Mouse (Mus musculus) kidney, postnatal 0 days (tissue): ENCODE data around the gene Pmm2. TPM values are rescaled to one million over a fixed set of nuclear protein-coding genes. Genes with fewer than 3 reads are reported as not detected.

Experiments used
- ATAC-seq: fragments of 200-750 bp; cut with Nextera tagmentation; replicated peaks from 2 replicates; pipeline ENCODE4 v1.8.0; 2017; ENCODE audit warnings: low read depth, moderate number of reproducible peaks, moderate TSS enrichment, moderate library complexity; ENCODE audit not compliant: low FRiP score
- DNase-seq: peaks from one replicate; pipeline ENCODE4 v3.0.0-alpha.2; 2016; ENCODE audit warnings: low spot score
- H3K27ac ChIP-seq: fragments of 300-500 bp; sonication (generic); 2 replicates; pipeline ENCODE4 v1.5.1; 2014; ENCODE audit warnings: mild to moderate bottlenecking
- H3K27me3 ChIP-seq: fragments of 300-500 bp; sonication (generic); 2 replicates; pipeline ENCODE4 v1.6.1; 2014; ENCODE audit warnings: low read length, mixed read lengths; ENCODE audit not compliant: insufficient read depth
- H3K36me3 ChIP-seq: fragments of 300-500 bp; sonication (generic); 2 replicates; pipeline ENCODE4 v1.6.1; 2014; ENCODE audit warnings: low read length, mixed read lengths; ENCODE audit not compliant: insufficient read depth
- H3K4me1 ChIP-seq: fragments of 300-500 bp; sonication (generic); replicated peaks from 2 replicates; pipeline ENCODE4 v1.6.1; 2014; ENCODE audit warnings: antibody characterized with exemption, low read length, mixed read lengths; ENCODE audit not compliant: insufficient read depth
- H3K4me2 ChIP-seq: fragments of 300-500 bp; sonication (generic); 2 replicates; pipeline ENCODE4 v1.6.1; 2014; ENCODE audit warnings: mild to moderate bottlenecking, low read length, moderate library complexity, mixed read lengths
- H3K4me3 ChIP-seq: fragments of 300-500 bp; sonication (generic); replicated peaks from 2 replicates; pipeline ENCODE4 v1.5.1; 2014; ENCODE audit warnings: low read depth, low read length
- H3K9ac ChIP-seq: fragments of 300-500 bp; sonication (generic); 2 replicates; pipeline ENCODE4 v1.6.1; 2014; ENCODE audit warnings: low read depth, low read length
- H3K9me3 ChIP-seq: fragments of 300-500 bp; sonication (generic); replicated peaks from 2 replicates; pipeline ENCODE4 v1.6.1; 2016; ENCODE audit warnings: low read length, inconsistent platforms, mixed read lengths
- CTCF ChIP-seq: IDR thresholded peaks from 2 replicates; pipeline ENCODE4 v1.5.1; 2016; ENCODE audit warnings: antibody characterized with exemption, low read depth, mild to moderate bottlenecking, moderate library complexity
- WGBS: fragments of 180-500 bp; shearing (Covaris S2); extraction: QIAGEN DNeasy Blood & Tissue Kit; methylation state at CpG from one replicate; pipeline ENCODE4 v1.1.7; 2014; 5-methylcytosine and 5-hydroxymethylcytosine counted together
- polyA plus RNA-seq: library from polyadenylated mRNA; unstranded; fragments of >200 nt; fragmentation: Nextera tagmentation; extraction: Ambion mirVana; gene quantifications from 2 replicates; pipeline ENCODE4 v1.2.1, GENCODE M21; 2015

The Pmm2 gene
- polyA plus RNA-seq, 1 experiment from 2014 or later: 45.0 TPM

- Histone ChIP-seq H3K36me3 (peaks cover 11% of the 10 kb centered on the region; the same call in 1 of the 2 replicates), H3K27ac (peak overlapping the region; percentile 47), H3K4me2 (no peak overlapping the region), H3K4me3 (no peak overlapping the region), H3K27me3 (no peaks in the 10 kb centered on the region), H3K4me1 (peaks cover 5% of the 10 kb centered on the region; the same call in 1 of the 2 replicates), H3K9me3 (no peaks in the 10 kb centered on the region), H3K9ac (no peak overlapping the region)
- DNase-seq (no peak), ATAC-seq (no peak)
- no peak for TF ChIP-seq CTCF
- 69% methylated on average over 24 of the region's 24 CpGs for WGBS
Observed at GRCm38 (mm10) chr16:8663606-8664539, 26.4 kb downstream of the Pmm2 start.

DNA sequence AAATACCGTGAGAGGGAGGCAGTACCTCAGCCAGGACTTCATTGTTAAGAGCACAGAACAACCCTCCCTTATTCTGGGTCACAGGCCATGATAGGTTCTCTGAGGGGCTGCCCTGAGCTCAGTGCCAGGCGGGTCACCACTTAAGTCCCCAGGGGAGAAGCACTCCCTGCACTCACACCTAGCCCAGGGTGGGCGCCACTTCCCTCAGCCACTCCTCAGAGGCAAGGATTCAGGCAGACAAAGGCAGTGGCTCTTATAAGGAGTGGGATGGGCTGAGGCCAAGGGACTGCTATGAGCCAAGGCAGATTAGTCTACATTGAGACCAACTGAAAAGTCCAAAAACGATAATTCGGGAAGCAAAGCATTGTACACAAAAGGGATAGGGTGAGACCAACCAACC is 27.9 kb downstream of the Pmm2 start:
- no peak overlapping the region for H3K27ac ChIP-seq
- no peaks in the 10 kb centered on the region for H3K9me3 ChIP-seq
- TF ChIP-seq CTCF: no peak
- WGBS: 84% methylated on average over 5 of the region's 5 CpGs
- ATAC-seq: no peak
- H3K27me3 ChIP-seq: no peaks in the 10 kb centered on the region
- H3K4me2 ChIP-seq: no peak overlapping the region
- H3K4me1 ChIP-seq: peaks cover 15% of the 10 kb centered on the region
- H3K9ac ChIP-seq: no peak overlapping the region
- no peak for DNase-seq
- H3K4me3 ChIP-seq: no peak overlapping the region
- H3K36me3 ChIP-seq: peaks cover 11% of the 10 kb centered on the region; the same call in 1 of the 2 replicates

DNA sequence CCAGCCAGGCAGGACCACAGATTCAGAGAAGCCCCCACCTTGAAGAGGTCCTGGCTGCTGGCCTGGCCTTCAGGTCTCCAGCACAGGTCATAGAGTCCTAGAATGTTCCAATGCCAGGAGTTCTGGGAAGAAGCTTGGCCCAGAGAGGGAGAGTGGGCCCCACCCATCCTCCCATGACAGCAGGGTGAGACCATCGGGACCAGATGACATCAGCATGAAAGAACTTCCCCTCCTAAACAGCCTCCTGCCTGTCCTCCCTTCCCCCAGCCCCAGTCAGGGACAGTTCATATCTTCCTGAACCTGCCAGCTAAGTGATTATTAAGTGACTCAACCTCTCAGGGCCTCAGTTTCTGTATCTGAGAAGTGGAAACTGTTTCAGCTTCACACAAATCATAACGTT is 29.0 kb downstream of the Pmm2 start:
- ATAC-seq (no peak), DNase-seq (peak; percentile 38)
- H3K4me3 ChIP-seq: no peak overlapping the region
- H3K4me1 ChIP-seq: peaks cover 24% of the 10 kb centered on the region
- H3K9me3 ChIP-seq: no peaks in the 10 kb centered on the region
- H3K27ac ChIP-seq: 0 out of 2 replicates have a peak overlapping the region, but pooled peaks have one; percentile 3
- peaks cover 11% of the 10 kb centered on the region; the same call in 1 of the 2 replicates for H3K36me3 ChIP-seq
- H3K9ac ChIP-seq: no peak overlapping the region
- no peaks in the 10 kb centered on the region for H3K27me3 ChIP-seq
- 45% methylated on average over 2 of the region's 2 CpGs for WGBS
- H3K4me2 ChIP-seq: no peak overlapping the region
- no peak for TF ChIP-seq CTCF

DNA sequence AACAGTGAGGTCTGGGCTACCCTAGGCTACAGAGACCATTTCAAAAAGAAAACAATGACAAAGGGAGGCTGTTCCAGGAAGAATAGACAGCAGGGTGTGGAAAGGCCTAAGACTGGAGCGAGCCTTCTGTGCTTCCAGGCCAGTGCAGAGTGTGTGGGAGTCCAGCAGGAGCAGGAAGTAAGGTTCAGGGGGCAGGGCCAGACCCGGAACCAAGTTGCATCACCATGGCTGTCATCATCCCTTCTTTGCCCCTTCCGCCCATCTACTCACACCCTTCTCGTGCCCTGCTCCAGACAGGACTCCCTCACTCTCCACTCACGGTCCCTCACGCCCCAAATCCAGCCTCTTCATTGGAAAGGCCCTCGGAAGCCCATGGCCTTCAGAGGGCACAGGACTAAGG is 29.8 kb downstream of the Pmm2 start:
- no peak for ATAC-seq
- DNase-seq: peak; percentile 39
- WGBS: 56% methylated on average over 7 of the region's 7 CpGs
- no peak for TF ChIP-seq CTCF
- Histone ChIP-seq H3K4me3 (no peak overlapping the region), H3K9me3 (no peaks in the 10 kb centered on the region), H3K27me3 (no peaks in the 10 kb centered on the region), H3K9ac (no peak overlapping the region), H3K27ac (peak overlapping the region; percentile 60), H3K36me3 (0 out of 2 replicates have a peak, but pooled peaks cover 5% of the 10 kb centered on the region), H3K4me2 (no peak overlapping the region; the same call in 1 of the 2 replicates), H3K4me1 (peaks cover 24% of the 10 kb centered on the region)

DNA sequence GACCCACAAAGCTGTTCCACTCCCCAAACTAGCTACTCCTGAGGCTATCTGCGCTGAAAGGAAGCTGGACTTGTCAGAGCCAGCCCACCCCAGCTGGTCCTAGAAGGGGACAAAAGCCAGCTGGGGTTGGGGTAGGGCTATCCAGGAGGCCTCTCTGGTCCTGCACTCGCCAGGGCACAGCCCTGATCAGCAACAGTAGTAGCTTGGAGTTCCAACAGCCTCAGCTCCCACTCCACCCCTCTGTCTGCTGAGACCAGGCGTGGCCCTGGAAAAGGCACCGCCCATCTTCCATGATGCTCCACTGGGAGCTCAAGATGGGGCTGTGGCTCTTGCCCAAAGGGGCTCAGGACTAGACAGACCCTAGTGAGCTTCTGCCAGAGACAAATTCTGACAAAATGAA is 30.3 kb downstream of the Pmm2 start:
- Histone ChIP-seq H3K9me3 (no peaks in the 10 kb centered on the region), H3K36me3 (no peaks in the 10 kb centered on the region), H3K27me3 (no peaks in the 10 kb centered on the region), H3K4me3 (no peak overlapping the region), H3K9ac (no peak overlapping the region), H3K27ac (peak overlapping the region; percentile 60; the same call in 1 of the 2 replicates), H3K4me1 (peaks cover 24% of the 10 kb centered on the region), H3K4me2 (no peak overlapping the region; the same call in 1 of the 2 replicates)
- 57% methylated on average over 4 of the region's 4 CpGs for WGBS
- ATAC-seq (no peak), DNase-seq (no peak)
- no peak for TF ChIP-seq CTCF

DNA sequence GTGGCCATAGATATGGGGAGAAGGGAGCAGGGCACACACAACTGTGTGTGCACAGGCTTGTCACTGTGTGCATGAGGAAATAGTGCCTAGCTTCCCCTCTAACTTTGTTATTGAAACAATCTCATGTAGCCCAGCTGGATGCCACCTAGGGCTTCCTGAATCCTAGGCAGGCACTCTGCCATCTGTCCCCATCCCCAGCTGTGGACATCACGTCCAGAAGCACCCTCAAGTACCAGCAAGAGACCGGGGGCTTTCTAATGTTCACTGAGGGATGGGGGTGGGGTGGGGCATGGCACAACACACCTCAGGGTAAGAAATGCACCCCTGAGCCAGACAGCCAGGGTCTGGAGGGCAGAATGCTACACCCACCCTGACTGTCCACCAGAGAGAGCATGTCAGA is 30.9 kb downstream of the Pmm2 start:
- no peak overlapping the region for H3K4me2 ChIP-seq
- 89% methylated on average over 2 of the region's 2 CpGs for WGBS
- H3K9me3 ChIP-seq: no peaks in the 10 kb centered on the region
- ATAC-seq (no peak), DNase-seq (no peak)
- H3K4me3 ChIP-seq: no peak overlapping the region
- TF ChIP-seq CTCF: no peak
- no peak overlapping the region for H3K27ac ChIP-seq
- no peaks in the 10 kb centered on the region for H3K36me3 ChIP-seq
- H3K27me3 ChIP-seq: no peaks in the 10 kb centered on the region
- H3K4me1 ChIP-seq: peaks cover 24% of the 10 kb centered on the region
- H3K9ac ChIP-seq: no peak overlapping the region
